Mouse (Mus musculus) right cerebral cortex, postnatal 14 days (tissue): Measurements from ENCODE around the gene Rabgef1.

Source experiments
- DNase-seq: peaks from one replicate; pipeline ENCODE4 v3.0.0; 2022

The Rabgef1 gene

DNA sequence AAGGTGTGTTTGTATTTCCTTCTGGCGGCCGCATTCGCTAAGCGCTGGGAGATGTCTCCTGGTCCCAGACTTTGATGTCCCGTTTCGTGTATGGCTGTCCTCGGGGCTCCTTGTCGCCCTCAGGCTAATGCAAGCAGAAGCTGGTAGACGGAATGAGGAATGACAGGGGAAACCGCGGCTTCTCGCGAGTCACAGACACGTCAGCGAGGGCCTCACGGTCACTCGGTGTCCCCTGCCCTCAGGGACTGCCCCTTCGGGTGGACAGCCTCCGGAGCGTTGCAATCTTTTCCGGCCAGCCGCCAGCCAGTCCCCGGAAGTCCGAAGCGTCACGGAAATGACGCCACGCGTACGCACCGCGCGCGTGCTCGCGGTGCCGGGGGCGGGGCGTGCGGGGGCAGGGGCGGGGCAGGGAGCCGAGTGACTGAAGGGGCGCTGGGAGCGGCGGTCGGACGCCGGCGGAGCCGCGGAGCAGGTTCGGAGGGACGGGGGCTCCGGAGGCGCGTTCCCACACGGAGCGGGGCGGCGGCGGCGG, at the start of gene Rabgef1:
Gene Rabgef1 (plus strand): TSS at position 376 of the 532 bp plus-strand sequence.
- DNase-seq: peak; percentile 92

DNA sequence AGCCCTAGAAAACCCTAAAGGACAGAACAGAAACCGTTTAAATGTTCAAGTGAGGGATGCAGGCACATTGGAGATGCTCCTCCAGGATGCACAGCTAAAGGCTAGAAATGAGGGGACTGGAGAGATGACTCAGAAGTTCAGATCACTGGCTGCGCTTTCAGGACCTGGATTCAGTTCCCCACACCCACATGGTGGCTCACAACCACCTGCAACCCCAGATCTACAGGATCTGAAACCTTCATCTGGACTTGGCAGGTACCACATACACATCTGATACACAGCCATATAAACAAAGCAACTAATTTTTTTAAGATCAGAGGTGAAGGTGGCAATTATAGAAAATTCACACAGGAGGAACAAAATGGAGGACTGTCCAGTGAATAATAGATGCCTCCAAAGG, 49.2 kb upstream of the Rabgef1 start:
- DNase-seq: no peak

- no peak for DNase-seq
These were observed 47.3 kb upstream of the Rabgef1 start for GRCm38 (mm10) chr5:130124271-130124670.

GRCm38 (mm10) chr5:130128686-130129523, 42.7 kb upstream of the Rabgef1 start:
- DNase-seq: no peak

DNA sequence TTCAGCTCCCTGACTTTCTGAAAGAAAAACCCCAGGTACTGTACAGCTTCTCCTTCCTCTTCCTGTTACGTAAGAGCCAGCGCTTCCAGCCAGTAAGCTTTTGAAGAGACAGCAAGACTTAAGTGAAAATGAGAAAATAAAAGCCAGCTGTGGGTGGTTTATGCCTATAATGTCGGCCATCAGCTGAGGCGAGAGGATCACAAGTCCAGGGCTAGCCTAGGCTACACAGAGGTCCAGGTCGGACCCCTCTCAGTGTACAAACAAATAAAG, 42.1 kb upstream of the Rabgef1 start:
- DNase-seq: no peak

DNA sequence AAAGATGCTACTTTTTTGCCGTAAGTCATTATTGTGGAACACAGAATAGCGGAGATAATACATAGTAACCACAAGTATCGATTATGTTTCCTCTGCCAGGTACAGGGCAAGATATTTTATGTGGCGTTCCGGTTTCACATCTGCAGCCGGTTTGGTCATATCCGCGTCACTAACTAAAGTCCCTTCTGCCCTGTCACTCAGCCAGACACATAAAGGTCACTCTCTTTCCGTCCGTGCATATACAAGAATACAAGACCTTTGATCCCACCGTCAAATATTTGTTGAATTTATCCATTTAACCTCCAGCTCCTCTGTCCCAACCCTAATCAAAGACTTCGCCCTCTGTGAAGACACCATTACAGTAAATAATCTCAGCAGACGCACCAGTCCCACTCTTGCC, 35.0 kb upstream of the Rabgef1 start:
- DNase-seq: no peak

DNA sequence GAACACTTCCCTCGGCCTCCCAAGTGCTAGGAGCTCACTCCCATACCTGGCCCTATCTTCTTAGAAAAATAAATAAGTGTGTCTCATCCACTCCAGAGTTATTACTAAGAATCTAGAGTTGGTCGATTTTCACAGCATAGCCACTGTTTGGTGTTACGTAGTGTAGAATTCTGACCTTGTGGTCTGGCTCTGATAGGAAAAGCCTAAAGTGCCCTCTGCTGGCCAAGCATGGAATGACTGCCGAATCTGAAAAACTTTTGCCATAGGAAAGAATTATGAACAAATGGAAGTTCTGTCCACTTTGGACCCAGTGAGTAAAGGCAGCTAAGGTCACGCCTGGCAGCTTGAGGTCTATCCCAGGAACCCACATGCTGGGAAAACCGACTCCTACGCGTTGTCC, 32.2 kb upstream of the Rabgef1 start:
- peak; percentile 72 for DNase-seq

DNA sequence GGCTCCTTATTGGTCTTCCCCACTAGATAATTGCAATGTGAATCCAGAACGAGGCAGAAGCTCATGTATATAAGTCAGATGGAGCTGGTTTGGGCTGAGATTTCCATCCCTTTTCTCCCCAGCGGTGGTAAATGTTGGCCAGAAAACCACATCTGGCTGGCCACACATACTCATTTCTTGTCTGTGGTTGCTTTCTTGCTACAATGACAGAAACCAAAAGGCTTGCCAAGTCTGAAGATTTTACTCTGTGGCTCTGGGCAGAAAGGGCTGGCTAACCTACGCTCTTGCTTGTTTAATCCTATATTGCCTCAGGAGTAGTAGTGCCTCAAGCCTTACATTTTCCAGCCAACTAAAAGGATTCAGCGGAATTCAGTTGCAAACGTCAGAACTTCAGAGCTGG, 30.5 kb upstream of the Rabgef1 start:
- DNase-seq: no peak

- DNase-seq: no peak
These were observed 29.6 kb upstream of the Rabgef1 start for GRCm38 (mm10) chr5:130142041-130142440.

GRCm38 (mm10) chr5:130143101-130143500, 28.5 kb upstream of the Rabgef1 start:
- no peak for DNase-seq

GRCm38 (mm10) chr5:130143977-130144333, 27.6 kb upstream of the Rabgef1 start:
- peak; percentile 79 for DNase-seq

DNA sequence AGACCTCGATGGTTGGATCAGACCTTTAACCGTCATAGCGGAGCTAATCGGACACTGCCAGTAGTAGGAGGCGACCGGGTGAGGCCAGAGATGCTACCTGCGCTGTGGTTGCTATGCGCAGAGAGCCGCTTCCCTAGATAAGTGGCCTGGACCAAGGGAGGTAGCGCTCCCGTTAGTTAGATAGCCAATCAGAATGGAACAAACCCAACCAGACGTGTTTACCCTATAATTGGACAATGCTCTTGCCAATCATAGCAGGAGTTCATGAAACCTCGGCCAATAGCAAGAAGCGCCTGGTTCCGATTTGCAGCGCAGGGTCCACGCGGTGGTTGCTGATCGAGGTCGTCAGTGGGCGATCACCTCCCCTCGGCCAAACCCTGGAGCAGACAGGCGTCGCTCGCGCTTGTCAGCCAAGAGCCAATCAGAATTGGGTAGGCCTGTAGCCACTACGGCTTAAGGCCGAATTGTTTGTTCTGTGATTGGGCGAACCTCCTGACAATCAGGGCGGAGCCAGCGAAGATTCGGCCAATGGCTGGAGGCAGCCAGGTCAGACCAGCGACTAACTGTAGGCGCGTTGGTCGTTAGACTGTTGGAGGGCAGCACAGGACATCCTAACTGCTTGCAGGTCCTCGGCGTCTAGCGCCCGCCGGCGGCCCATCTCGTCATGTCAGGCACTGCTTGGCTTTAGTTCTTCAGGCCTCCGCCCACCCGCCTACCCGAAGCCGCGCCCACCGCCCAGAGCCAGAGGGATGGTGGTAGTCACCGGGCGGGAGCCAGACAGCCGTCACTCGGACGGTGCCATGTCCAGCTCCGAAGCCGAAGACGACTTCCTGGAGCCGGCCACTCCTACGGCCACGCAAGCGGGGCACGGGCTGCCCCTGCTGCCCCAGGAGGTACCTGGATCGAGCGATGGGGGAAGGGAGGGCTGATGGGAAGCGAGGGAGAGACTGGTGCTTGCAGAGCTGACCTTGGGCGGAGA, 27.0 kb upstream of the Rabgef1 start, which contains the start of gene Kctd7:
Gene Kctd7 (plus strand): TSS at position 528 of the 979 bp plus-strand sequence.
- peak; percentile 93 for DNase-seq

- DNase-seq: peak; percentile 25
These were observed 25.6 kb upstream of the Rabgef1 start for GRCm38 (mm10) chr5:130145961-130146360.

DNA sequence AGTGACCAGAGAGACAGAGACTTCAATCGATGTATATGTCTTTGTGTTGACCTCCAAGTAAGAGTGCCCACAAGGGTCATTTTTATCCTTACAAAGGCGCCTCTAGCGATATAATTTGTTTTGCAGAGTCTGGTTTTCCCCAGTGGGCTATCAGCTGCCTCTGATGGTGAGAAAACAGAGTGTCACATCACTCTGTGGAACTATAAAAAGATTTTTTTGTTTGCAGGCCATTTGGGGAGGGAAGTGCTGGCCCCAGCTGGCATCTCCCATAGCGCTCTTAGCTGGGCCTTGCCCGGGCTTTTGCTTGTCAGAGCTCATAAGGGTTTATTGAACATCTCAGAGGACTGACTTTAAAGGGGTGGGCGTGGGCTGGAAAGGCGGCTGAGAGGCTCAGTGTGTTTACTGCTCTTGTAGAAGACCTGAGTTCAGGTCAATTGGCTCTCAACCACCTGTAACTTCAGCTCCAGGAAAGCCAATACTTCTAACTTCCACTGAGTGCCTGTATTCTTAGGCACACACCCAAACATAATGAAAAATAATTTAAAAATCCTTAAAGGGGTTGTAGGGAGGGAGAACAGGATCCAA, 21.8 kb upstream of the Rabgef1 start:
- no peak for DNase-seq

- DNase-seq: no peak
These were observed 17.3 kb upstream of the Rabgef1 start for GRCm38 (mm10) chr5:130154286-130154685.

GRCm38 (mm10) chr5:130158545-130158944, 13.1 kb upstream of the Rabgef1 start:
- DNase-seq: no peak

DNA sequence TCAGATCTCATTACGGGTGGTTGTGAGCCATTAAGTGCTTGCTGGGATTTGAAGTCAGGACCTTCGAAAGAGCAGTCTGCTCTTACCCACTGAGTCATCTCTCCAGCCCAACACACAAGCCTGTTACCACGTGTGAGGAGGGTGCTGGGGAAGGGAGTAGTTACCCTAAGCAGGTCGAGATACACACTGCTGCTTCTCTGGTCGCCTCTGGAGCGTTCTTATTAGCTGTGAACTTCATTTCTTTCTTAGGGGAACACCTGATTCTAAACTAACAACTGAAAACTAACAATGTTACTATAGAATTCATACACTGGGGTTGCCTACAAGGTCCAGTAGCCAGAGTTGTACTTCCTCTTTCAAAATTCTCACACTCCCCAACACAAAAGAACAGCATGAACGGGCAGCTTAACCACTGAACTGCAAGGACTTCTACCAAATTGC, 11.8 kb upstream of the Rabgef1 start:
- no peak for DNase-seq

DNA sequence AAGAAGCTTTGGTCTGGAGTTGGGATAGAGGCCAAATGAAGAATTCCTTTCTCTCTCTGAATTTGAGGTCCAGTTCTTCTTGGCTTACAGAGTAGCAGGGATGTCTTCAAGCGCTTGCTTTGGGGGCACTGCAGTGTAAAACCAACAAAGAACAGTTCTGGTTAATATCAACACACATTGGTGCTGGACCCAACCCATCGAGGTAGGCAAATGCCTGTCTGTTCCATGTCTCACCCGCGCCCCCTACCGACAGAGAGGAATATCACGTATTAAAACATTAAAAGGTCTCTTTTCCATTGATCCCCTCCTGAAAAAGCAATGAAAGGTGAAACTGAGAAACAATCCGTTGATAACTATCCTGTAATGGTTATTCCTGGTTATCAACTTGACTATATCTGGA, 7.9 kb upstream of the Rabgef1 start:
- DNase-seq: peak; percentile 80

DNA sequence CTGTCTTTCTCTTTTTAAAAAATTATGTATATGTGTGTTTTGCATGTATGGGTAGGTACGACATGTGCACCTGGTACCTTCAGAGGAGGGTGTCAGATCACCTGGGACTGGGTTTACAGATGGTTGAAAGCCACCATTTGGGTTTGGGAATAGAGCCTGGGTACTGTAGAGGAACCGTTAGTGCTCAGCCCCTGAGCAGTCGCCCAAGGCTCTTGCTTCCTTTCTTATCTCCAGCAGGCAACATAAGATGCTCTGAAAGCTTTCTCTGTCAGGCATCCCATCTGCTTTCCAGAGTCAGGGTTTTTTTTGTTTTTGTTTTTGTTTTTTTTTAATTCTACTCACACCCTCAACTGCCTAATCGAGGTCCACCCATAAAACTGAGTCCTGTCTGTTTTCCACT, 6.4 kb upstream of the Rabgef1 start:
- no peak for DNase-seq

DNA sequence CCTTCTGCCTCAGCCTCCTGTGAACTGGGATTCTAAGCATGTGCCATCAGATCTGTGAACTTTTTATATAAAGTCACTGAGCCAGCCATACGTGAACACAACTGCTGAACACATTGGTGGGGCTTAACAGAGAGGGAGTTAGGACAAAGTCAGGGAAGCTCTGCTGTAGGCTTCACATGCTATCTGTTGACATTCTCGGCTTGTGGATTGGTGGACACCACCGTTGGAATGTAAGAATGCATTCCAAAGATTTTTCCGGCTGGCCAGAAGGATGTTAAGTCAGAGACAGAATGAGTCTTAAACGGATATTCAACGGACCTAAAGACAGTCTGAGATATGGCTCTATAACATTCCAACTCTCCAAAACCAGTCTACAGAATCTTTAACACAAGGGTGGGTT, 2.5 kb upstream of the Rabgef1 start:
- no peak for DNase-seq

DNA sequence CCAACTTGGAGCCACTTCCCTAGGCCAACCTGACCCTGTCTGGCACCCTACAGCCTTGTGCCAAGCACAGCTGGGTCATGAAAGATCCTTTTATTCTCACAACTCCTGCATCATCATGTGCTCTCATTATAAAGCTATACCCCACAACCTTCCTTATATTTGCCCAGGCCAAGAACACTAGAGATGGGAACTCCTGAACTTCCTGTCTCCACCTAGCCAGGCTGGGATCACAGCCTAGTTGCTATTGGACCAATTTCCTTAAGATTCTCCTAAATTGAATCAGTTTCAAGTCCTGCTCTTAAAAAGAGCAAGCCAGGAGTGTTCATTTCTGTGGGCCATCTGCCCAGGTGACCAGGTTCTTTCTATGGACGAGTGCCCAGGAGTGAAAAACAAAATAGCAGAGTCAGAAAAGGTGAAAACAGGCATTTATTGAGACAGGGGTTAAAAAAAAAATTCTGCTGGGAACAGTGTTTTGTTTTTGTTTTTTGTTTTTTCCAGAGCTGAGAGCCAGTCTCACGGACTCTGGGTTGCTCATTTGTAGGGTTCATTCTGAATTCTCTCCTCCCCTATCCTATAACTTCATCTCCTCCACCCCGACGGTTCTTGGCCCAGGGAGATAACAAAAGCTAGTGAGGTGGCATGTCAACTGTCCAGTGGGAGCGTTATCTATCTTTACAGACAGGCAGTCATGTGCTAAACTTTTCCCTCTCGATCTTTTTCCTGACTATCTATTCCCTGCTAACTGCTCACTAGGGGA, 754 bp upstream of the Rabgef1 start:
- DNase-seq: no peak

- DNase-seq: peak; percentile 43
These were observed 481 bp downstream of the Rabgef1 start for GRCm38 (mm10) chr5:130171956-130172601.
